Mouse (Mus musculus) stomach, postnatal 0 days (tissue): ENCODE measurements around the gene Zmiz1. TPM values are rescaled to one million over a fixed set of nuclear protein-coding genes. Genes with fewer than 3 reads are reported as not detected.

ENCODE experiments used
- ATAC-seq: fragments of 200-750 bp; cut with Nextera tagmentation; 2 replicates; pipeline ENCODE4 v1.8.0; 2017; ENCODE audit not compliant: low FRiP score, low TSS enrichment
- DNase-seq: peaks from one replicate; pipeline ENCODE4 v3.0.0-alpha.2; 2016; ENCODE audit warnings: low spot score
- H3K27ac ChIP-seq: fragments of 300-500 bp; sonication (generic); replicated peaks from 2 replicates; pipeline ENCODE4 v1.5.1; 2014; ENCODE audit warnings: mild to moderate bottlenecking, control low read depth
- H3K27me3 ChIP-seq: fragments of 300-500 bp; sonication (generic); 2 replicates; pipeline ENCODE4 v1.6.1; 2014; ENCODE audit warnings: low read length; ENCODE audit not compliant: control insufficient read depth, insufficient read depth
- H3K36me3 ChIP-seq: fragments of 300-500 bp; sonication (generic); 2 replicates; pipeline ENCODE4 v1.6.1; 2014; ENCODE audit warnings: low read length, mixed read lengths; ENCODE audit not compliant: control insufficient read depth, insufficient read depth
- H3K4me1 ChIP-seq: fragments of 300-500 bp; sonication (generic); replicated peaks from 2 replicates; pipeline ENCODE4 v1.6.1; 2014; ENCODE audit warnings: antibody characterized with exemption; ENCODE audit not compliant: control insufficient read depth, insufficient read depth
- H3K4me2 ChIP-seq: fragments of 300-500 bp; sonication (generic); replicated peaks from 2 replicates; pipeline ENCODE4 v1.6.1; 2014; ENCODE audit warnings: low read depth, mild to moderate bottlenecking, control low read depth, moderate library complexity
- H3K4me3 ChIP-seq: fragments of 300-500 bp; sonication (generic); 2 replicates; pipeline ENCODE4 v1.5.1; 2014; ENCODE audit warnings: low read depth, low read length, control low read depth
- H3K9ac ChIP-seq: fragments of 300-500 bp; sonication (generic); 2 replicates; pipeline ENCODE4 v1.6.1; 2014; ENCODE audit warnings: mild to moderate bottlenecking, low read length, control low read depth, mixed read lengths
- H3K9me3 ChIP-seq: fragments of 300-500 bp; sonication (generic); 2 replicates; pipeline ENCODE4 v1.6.1; 2016; ENCODE audit warnings: low read length; ENCODE audit not compliant: control insufficient read depth
- CTCF ChIP-seq: IDR thresholded peaks from 2 replicates; pipeline ENCODE4 v1.5.1; 2016; ENCODE audit warnings: antibody characterized with exemption, low read depth, mild to moderate bottlenecking, moderate library complexity
- EP300 ChIP-seq: optimal IDR thresholded peaks from 2 replicates; pipeline ENCODE3; 2016; ENCODE audit warnings: antibody characterized with exemption
- WGBS: fragments of 180-500 bp; shearing (Covaris S2); extraction: QIAGEN DNeasy Blood & Tissue Kit; methylation state at CpG from one replicate; pipeline ENCODE4 v1.1.7; 2014; 5-methylcytosine and 5-hydroxymethylcytosine counted together
- polyA plus RNA-seq: library from polyadenylated mRNA; unstranded; fragments of >200 nt; fragmentation: Nextera tagmentation; extraction: Ambion mirVana; gene quantifications from 2 replicates; pipeline ENCODE4 v1.2.1, GENCODE M21; 2015

The Zmiz1 gene
- polyA plus RNA-seq, 1 experiment from 2014 or later: 13.0 TPM

DNA sequence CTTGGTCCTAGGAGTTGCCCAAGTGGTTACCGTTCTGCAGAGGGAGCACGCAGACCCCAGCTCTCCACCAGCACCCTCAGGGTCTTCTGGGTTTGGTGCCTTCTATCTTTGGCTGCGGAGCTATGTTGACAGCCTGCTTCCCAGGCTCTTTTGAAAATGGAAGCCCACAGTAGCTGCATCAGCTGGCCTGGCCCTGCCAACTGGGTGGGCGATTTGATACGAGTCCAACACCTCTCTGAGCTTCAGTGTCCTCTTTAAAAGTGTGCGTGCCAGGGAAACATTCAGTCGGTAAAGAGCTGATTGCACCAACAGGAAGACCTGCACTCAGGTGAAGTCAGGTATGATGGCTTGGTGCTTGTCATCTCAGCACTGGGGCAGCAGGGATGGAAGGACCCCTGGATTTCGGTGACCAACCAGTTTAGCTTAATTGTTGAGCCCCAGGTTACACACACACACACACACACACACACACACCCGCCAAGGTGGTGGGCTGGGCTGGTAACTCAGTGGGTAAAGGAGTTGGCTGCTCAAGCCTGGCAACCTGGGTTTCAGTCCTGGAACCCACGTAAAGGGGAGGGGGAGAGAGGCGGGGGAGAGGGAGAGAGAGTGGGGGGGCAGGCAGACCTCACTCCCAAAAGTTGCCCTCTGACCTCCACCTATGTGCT, 22.8 kb downstream of the Zmiz1 start:
- DNase-seq (no peak), ATAC-seq (no peak)
- Histone ChIP-seq H3K4me3 (no peak overlapping the region), H3K27ac (peak overlapping the region; percentile 89), H3K4me1 (peaks cover 19% of the 10 kb centered on the region), H3K9me3 (no peaks in the 10 kb centered on the region), H3K27me3 (no peaks in the 10 kb centered on the region), H3K4me2 (no peak overlapping the region), H3K9ac (peak overlapping the region; percentile 35; the same call in 1 of the 2 replicates), H3K36me3 (no peaks in the 10 kb centered on the region; the same call in 1 of the 2 replicates)
- 71% methylated on average over 11 of the region's 11 CpGs for WGBS
- TF ChIP-seq EP300 (no peak), CTCF (no peak)

DNA sequence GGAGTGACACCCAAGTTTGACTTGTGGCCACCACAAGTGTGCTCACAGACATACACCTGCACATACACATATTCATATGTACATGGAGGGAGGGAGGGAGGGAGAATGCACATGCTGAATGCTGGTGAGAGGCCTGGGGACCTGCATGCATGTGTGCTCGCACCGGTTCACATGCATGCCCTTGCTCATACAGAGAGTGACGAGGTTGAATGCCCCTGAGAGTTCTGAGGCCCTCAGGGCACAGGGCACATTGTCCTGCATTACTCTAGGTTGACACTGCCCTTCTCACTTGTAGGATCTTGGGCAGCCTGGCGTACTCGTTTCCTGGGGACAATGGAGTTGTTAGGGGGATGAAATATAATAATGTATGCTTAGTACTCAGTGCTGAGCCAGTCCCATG, 23.4 kb downstream of the Zmiz1 start:
- WGBS: 71% methylated on average over 5 of the region's 5 CpGs
- H3K4me1 ChIP-seq: peaks cover 23% of the 10 kb centered on the region

DNA sequence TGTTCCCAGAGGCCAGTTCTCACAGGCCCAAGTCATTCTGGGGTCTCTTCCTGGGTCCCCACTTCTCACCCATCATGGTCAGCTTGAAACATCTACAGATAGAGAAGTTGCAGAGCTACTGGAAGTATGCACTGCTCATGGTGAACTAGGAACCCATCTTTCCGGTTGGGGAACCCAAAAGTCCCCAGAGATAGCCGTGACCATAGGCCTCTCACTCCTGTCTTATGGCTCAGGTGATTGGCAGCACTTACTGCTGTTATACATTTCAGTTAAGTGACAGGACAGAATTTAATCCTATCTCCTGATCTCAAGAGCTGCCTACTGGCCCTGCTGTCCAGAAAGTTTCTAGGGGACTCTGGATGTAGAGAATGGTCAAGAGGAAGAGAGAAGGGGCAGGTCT, 24.3 kb downstream of the Zmiz1 start:
- TF ChIP-seq EP300: no peak
- TF ChIP-seq CTCF: no peak
- WGBS: 84% methylated on average over 2 of the region's 2 CpGs
- ATAC-seq: no peak

More for the DNA sequence above, 23.4 kb downstream of the Zmiz1 start:
- Histone ChIP-seq H3K36me3 (no peaks in the 10 kb centered on the region; the same call in 1 of the 2 replicates), H3K9ac (no peak overlapping the region), H3K27ac (no peak overlapping the region), H3K4me2 (no peak overlapping the region), H3K9me3 (no peaks in the 10 kb centered on the region), H3K27me3 (no peaks in the 10 kb centered on the region), H3K4me3 (no peak overlapping the region)
- no peak for DNase-seq
- no peak for ATAC-seq
- TF ChIP-seq EP300: no peak
- no peak for TF ChIP-seq CTCF

DNA sequence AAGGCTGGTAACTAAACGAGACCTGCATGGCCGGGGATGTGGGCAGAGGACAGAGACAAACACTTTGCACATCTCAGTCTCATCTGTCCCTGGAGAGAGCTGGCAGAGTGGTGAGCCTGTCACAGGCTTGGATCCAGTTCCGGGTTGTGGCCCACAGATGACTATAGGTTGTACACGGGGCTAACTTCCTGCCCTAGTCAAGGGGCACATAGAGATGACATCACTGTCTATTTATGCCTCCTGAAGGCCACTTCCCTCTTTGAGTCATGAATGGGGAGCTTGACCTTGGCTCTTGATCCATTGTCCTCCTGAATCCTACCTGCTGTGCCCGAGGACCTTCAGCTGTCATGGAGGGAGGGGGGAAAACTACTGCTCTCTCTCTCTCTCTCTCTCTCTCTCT, 25.1 kb downstream of the Zmiz1 start:
- no peak for DNase-seq
- 42% methylated on average over 5 of the region's 5 CpGs for WGBS
- Histone ChIP-seq H3K27me3 (no peaks in the 10 kb centered on the region), H3K36me3 (no peaks in the 10 kb centered on the region; the same call in 1 of the 2 replicates), H3K4me2 (no peak overlapping the region), H3K9me3 (no peaks in the 10 kb centered on the region), H3K27ac (peak overlapping the region; percentile 40; the same call in 1 of the 2 replicates), H3K9ac (no peak overlapping the region), H3K4me1 (peaks cover 30% of the 10 kb centered on the region), H3K4me3 (no peak overlapping the region)
- no peak for TF ChIP-seq EP300
- no peak for TF ChIP-seq CTCF
- ATAC-seq: peak; percentile 48

More for the DNA sequence above, 24.3 kb downstream of the Zmiz1 start:
- no peak overlapping the region for H3K4me3 ChIP-seq
- H3K4me2 ChIP-seq: no peak overlapping the region
- H3K27me3 ChIP-seq: no peaks in the 10 kb centered on the region
- no peak overlapping the region for H3K9ac ChIP-seq
- peaks cover 30% of the 10 kb centered on the region for H3K4me1 ChIP-seq
- 0 out of 2 replicates have a peak overlapping the region, but pooled peaks have one; percentile 35 for H3K27ac ChIP-seq
- DNase-seq: no peak
- H3K9me3 ChIP-seq: no peaks in the 10 kb centered on the region
- H3K36me3 ChIP-seq: no peaks in the 10 kb centered on the region; the same call in 1 of the 2 replicates

GRCm38 (mm10) chr14:25486220-25486619, 27.2 kb downstream of the Zmiz1 start:
- Histone ChIP-seq H3K9me3 (no peaks in the 10 kb centered on the region), H3K27me3 (no peaks in the 10 kb centered on the region), H3K4me1 (peaks cover 24% of the 10 kb centered on the region), H3K36me3 (no peaks in the 10 kb centered on the region; the same call in 1 of the 2 replicates), H3K27ac (no peak overlapping the region; the same call in 1 of the 2 replicates), H3K9ac (no peak overlapping the region), H3K4me3 (no peak overlapping the region), H3K4me2 (no peak overlapping the region)
- ATAC-seq (no peak), DNase-seq (no peak)
- TF ChIP-seq EP300 (no peak), CTCF (no peak)
- 67% methylated on average over 2 of the region's 2 CpGs for WGBS
